Mouse (Mus musculus) adrenal gland, postnatal 14 days (tissue): ENCODE measurements around the gene Zc3h7b. TPM values are rescaled to one million over a fixed set of nuclear protein-coding genes. Genes with fewer than 3 reads are reported as not detected.

ENCODE experiments used
- DNase-seq: peaks from one replicate; pipeline ENCODE4 v3.0.0; 2021; ENCODE audit warnings: mixed read lengths
- total RNA-seq: library from RNA; stranded (reverse); gene quantifications from 2 replicates; pipeline ENCODE4 v1.2.3, GENCODE M21; 2021

The Zc3h7b gene
- total RNA-seq, 1 experiment from 2014 or later = 73.8 TPM

- DNase-seq = peak; percentile 67
Observed at GRCm38 (mm10) chr15:81796228-81796627, 51.4 kb downstream of the Zc3h7b start.

- no peak for DNase-seq
Observed at GRCm38 (mm10) chr15:81797861-81798260, 53.0 kb downstream of the Zc3h7b start.

GRCm38 (mm10) chr15:81798421-81798820, 53.6 kb downstream of the Zc3h7b start:
- no peak for DNase-seq

GRCm38 (mm10) chr15:81800391-81800790, 55.5 kb downstream of the Zc3h7b start:
- DNase-seq = no peak

- peak; percentile 100 for DNase-seq
Observed at GRCm38 (mm10) chr15:81802001-81802890, 57.4 kb downstream of the Zc3h7b start, which contains the start of gene Tef. Gene Tef, plus strand, starts transcription at chr15:81802421.

- DNase-seq = peak; percentile 56
Observed at GRCm38 (mm10) chr15:81802941-81803351, 58.1 kb downstream of the Zc3h7b start.

- DNase-seq = no peak
Observed at GRCm38 (mm10) chr15:81803425-81803951, 58.6 kb downstream of the Zc3h7b start.

- no peak for DNase-seq
Observed at GRCm38 (mm10) chr15:81804172-81804571, 59.3 kb downstream of the Zc3h7b start.

GRCm38 (mm10) chr15:81804883-81805282, 60.0 kb downstream of the Zc3h7b start:
- no peak for DNase-seq

GRCm38 (mm10) chr15:81805624-81806023, 60.8 kb downstream of the Zc3h7b start:
- peak; percentile 77 for DNase-seq

GRCm38 (mm10) chr15:81806621-81807404, 62.0 kb downstream of the Zc3h7b start:
- DNase-seq = no peak

- DNase-seq = no peak
Observed at GRCm38 (mm10) chr15:81808799-81809198, 63.9 kb downstream of the Zc3h7b start.

GRCm38 (mm10) chr15:81809550-81809949, 64.7 kb downstream of the Zc3h7b start:
- DNase-seq = no peak

GRCm38 (mm10) chr15:81810150-81810549, 65.3 kb downstream of the Zc3h7b start:
- peak; percentile 96 for DNase-seq

GRCm38 (mm10) chr15:81810671-81811598, 66.1 kb downstream of the Zc3h7b start:
- DNase-seq = peak; percentile 99

GRCm38 (mm10) chr15:81811599-81811996, 66.7 kb downstream of the Zc3h7b start:
- DNase-seq = peak; percentile 86

GRCm38 (mm10) chr15:81812287-81812686, 67.4 kb downstream of the Zc3h7b start:
- peak; percentile 57 for DNase-seq

GRCm38 (mm10) chr15:81812696-81813631, 68.1 kb downstream of the Zc3h7b start:
- DNase-seq = no peak

- no peak for DNase-seq
Observed at GRCm38 (mm10) chr15:81813986-81814705, 69.3 kb downstream of the Zc3h7b start.
